Mouse (Mus musculus): ENCODE measurements around the gene Anxa6. TPM values are rescaled to one million over a fixed set of nuclear protein-coding genes. Genes with fewer than 3 reads are reported as not detected.

Anxa6 gene
- 18.8 TPM for polyA plus RNA-seq (2014; fragmentation: Illumina TruSeq; extraction: RNeasy Lipid Tissue Mini Kit (QIAGEN cat#74804))

GRCm38 (mm10) chr11:55033040-55033660, at the start of gene Anxa6:
Anxa6 (minus strand) TSS chr11:55033445.

GRCm38 (mm10) chr11:55077331-55078231, 44.3 kb upstream of the Anxa6 start, which contains the start of gene Ccdc69:
Ccdc69 (minus strand) TSS chr11:55078131.

GRCm38 (mm10) chr11:54962810-54963209, 70.4 kb downstream of the Anxa6 start, which contains the start of gene Tnip1:
Tnip1 (minus strand) TSS chr11:54962917.

Other genes with a start within 250 kb of the Anxa6 start
- 66.5 TPM for gene Cdc42se2, start 245.8 kb downstream of the Anxa6 start, polyA plus RNA-seq (2014; fragmentation: Illumina TruSeq; extraction: RNeasy Lipid Tissue Mini Kit (QIAGEN cat#74804))
- gene Lyrm7, start 172.5 kb downstream of the Anxa6 start, polyA plus RNA-seq (2014; fragmentation: Illumina TruSeq; extraction: RNeasy Lipid Tissue Mini Kit (QIAGEN cat#74804)) = 13.0 TPM
- 188 TPM for gene Hint1, start 167.1 kb downstream of the Anxa6 start, polyA plus RNA-seq (2014; fragmentation: Illumina TruSeq; extraction: RNeasy Lipid Tissue Mini Kit (QIAGEN cat#74804))
- gene Gpx3, start 131.0 kb downstream of the Anxa6 start, polyA plus RNA-seq (2014; fragmentation: Illumina TruSeq; extraction: RNeasy Lipid Tissue Mini Kit (QIAGEN cat#74804)) = 168 TPM
- gene Tnip1, start 70.5 kb downstream of the Anxa6 start, polyA plus RNA-seq (2014; fragmentation: Illumina TruSeq; extraction: RNeasy Lipid Tissue Mini Kit (QIAGEN cat#74804)) = 2.2 TPM
- gene Ccdc69, start 44.7 kb upstream of the Anxa6 start, polyA plus RNA-seq (2014; fragmentation: Illumina TruSeq; extraction: RNeasy Lipid Tissue Mini Kit (QIAGEN cat#74804)) = 10.8 TPM
- gene Gm2a, start 64.7 kb upstream of the Anxa6 start, polyA plus RNA-seq (2014; fragmentation: Illumina TruSeq; extraction: RNeasy Lipid Tissue Mini Kit (QIAGEN cat#74804)) = 80.1 TPM
- gene Slc36a3, start 118.3 kb upstream of the Anxa6 start, polyA plus RNA-seq (2014; fragmentation: Illumina TruSeq; extraction: RNeasy Lipid Tissue Mini Kit (QIAGEN cat#74804)) = not detected
- gene Slc36a2, start 151.6 kb upstream of the Anxa6 start, polyA plus RNA-seq (2014; fragmentation: Illumina TruSeq; extraction: RNeasy Lipid Tissue Mini Kit (QIAGEN cat#74804)) = 1.3 TPM
- 1.7 TPM for gene Slc36a1, start 170.9 kb upstream of the Anxa6 start, polyA plus RNA-seq (2014; fragmentation: Illumina TruSeq; extraction: RNeasy Lipid Tissue Mini Kit (QIAGEN cat#74804))

All from ovary, adult 10 weeks (tissue).